ENCODE assay signal across 8 mouse cellular contexts in the genomic region with DNA sequence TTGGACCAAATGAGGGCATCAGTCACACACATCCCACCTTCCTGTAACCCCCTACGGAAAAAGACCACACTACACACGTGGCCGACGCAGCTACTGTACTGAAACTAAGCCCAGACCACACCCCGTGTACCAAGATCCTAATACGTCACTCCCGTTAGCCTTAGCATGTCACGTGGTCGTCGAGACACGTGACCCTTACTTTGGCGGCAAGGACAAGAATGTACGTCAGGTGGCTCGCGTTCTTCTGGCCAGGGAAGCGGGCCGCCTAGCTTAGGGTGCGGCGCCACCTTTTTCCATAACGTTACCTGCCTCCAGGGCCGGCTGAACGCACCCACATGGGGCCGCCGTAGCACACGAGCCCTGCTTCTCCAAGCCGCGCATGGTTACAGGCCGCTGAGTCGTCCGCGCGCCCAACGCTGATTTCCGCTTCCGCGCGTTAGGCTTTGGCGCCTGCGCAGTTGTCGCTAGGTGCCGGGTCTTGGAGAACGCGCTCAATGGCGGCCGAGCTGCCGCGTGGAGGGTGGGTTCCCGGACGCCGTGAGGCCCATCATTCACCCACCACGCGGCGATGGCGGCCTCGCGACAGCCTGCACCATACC. TPM values are rescaled to one million over a fixed set of nuclear protein-coding genes. Genes with fewer than 3 reads are reported as not detected.
A peak's percentile ranks its signal among the peaks of the same experiment; 100 is the strongest.
DNase-seq lines count a peak whose midpoint lies in the region; ATAC-seq lines count a peak whose summit lies in the region.

Gene Trmo (minus strand): TSS at position 425 of the 599 bp plus-strand sequence.

- peak; percentile 98 for DNase-seq in CD4-positive, CD25-positive, alpha-beta regulatory T cell, adult 2 months (ENCODE audit: low read depth, low spot score)
- peak; percentile 82 for DNase-seq in fat pad, adult 2 months (ENCODE audit: extremely low read depth, low read depth, low spot score)
- DNase-seq in kidney, postnatal 10 days: peak; percentile 97
- DNase-seq in natural killer cell, adult 2 months (ENCODE audit: low spot score in 2 of 2): peak; percentile 93 to 94

- under 1% methylated on average over 56 of the region's 56 CpGs for WGBS in heart, embryonic 13.5 days
- under 1% methylated on average over 56 of the region's 56 CpGs for WGBS in liver, embryonic 12.5 days (ENCODE audit: insufficient replicate concordance)
- under 1% methylated on average over 56 of the region's 56 CpGs for WGBS in stomach, embryonic 15.5 days

- H3K9me3 ChIP-seq in heart, embryonic 13.5 days: no peaks in the 10 kb centered on the region
- no peaks in the 10 kb centered on the region for H3K9me3 ChIP-seq in liver, embryonic 12.5 days (replicated peaks)
- H3K9me3 ChIP-seq in stomach, embryonic 15.5 days: no peaks in the 10 kb centered on the region

- H3K4me3 ChIP-seq in brown adipose tissue, adult 24 weeks (ENCODE audit: insufficient read depth, low read depth, low read length): peak within 1 kb of the TSS; percentile 89
- peak within 1 kb of the TSS; percentile 71 for H3K4me3 ChIP-seq in heart, embryonic 13.5 days
- H3K4me3 ChIP-seq in liver, embryonic 12.5 days: peak within 1 kb of the TSS; percentile 63
- peak within 1 kb of the TSS; percentile 69 for H3K4me3 ChIP-seq in stomach, embryonic 15.5 days (replicated peaks)

- peak within 1 kb of the TSS; percentile 98 for H3K27ac ChIP-seq in brown adipose tissue, adult 24 weeks (replicated peaks; ENCODE audit: low read depth, low read length)
- H3K27ac ChIP-seq in heart, embryonic 13.5 days (replicated peaks): peak within 1 kb of the TSS; percentile 95
- peak within 1 kb of the TSS; percentile 94 for H3K27ac ChIP-seq in liver, embryonic 12.5 days
- peak within 1 kb of the TSS; percentile 97 for H3K27ac ChIP-seq in stomach, embryonic 15.5 days

- ATAC-seq in heart, embryonic 13.5 days (ENCODE audit: extremely low read depth, insufficient number of reproducible peaks, low FRiP score, low TSS enrichment): peak; percentile 95
- peak; percentile 87 for ATAC-seq in liver, embryonic 12.5 days
- ATAC-seq in stomach, embryonic 15.5 days (ENCODE audit: insufficient read depth, low FRiP score, low read depth): peak; percentile 92

- peak within 1 kb of the TSS; percentile 73 for H3K4me2 ChIP-seq in heart, embryonic 13.5 days
- peak within 1 kb of the TSS; percentile 76 for H3K4me2 ChIP-seq in liver, embryonic 12.5 days
- peak within 1 kb of the TSS; percentile 71 for H3K4me2 ChIP-seq in stomach, embryonic 15.5 days

- peak within 1 kb of the TSS; percentile 90 for H3K9ac ChIP-seq in heart, embryonic 13.5 days
- peak within 1 kb of the TSS; percentile 73 for H3K9ac ChIP-seq in liver, embryonic 12.5 days
- peak within 1 kb of the TSS; percentile 91 for H3K9ac ChIP-seq in stomach, embryonic 15.5 days

- peaks cover 34% of the 10 kb centered on the region for H3K36me3 ChIP-seq in heart, embryonic 13.5 days
- H3K36me3 ChIP-seq in liver, embryonic 12.5 days: peaks cover 67% of the 10 kb centered on the region
- no peaks in the 10 kb centered on the region; the same call in 1 of the 2 replicates for H3K36me3 ChIP-seq in stomach, embryonic 15.5 days

- no peaks in the 10 kb centered on the region for H3K27me3 ChIP-seq in heart, embryonic 13.5 days (replicated peaks)
- H3K27me3 ChIP-seq in liver, embryonic 12.5 days (replicated peaks): no peaks in the 10 kb centered on the region
- H3K27me3 ChIP-seq in stomach, embryonic 15.5 days (replicated peaks): no peaks in the 10 kb centered on the region

- H3K4me1 ChIP-seq in brown adipose tissue, adult 24 weeks (ENCODE audit: control insufficient read depth, insufficient read depth, insufficient read length, low read length): no peaks in the 10 kb centered on the region
- peaks cover 7% of the 10 kb centered on the region for H3K4me1 ChIP-seq in heart, embryonic 13.5 days
- peaks cover 51% of the 10 kb centered on the region for H3K4me1 ChIP-seq in liver, embryonic 12.5 days
- H3K4me1 ChIP-seq in stomach, embryonic 15.5 days: no peaks in the 10 kb centered on the region

RNA-seq across cellular contexts. Expression of gene Trmo, which starts in this region (rescaled TPM):
- 1.5 and 1.7 TPM in 2 replicates for polyA plus RNA-seq in brown adipose tissue, adult 24 weeks (2012; ENCODE audit: insufficient read depth, insufficient read length, missing spikeins)
- 7.1 and 9.4 TPM in 2 replicates for polyA plus RNA-seq in heart, embryonic 13.5 days (2015; fragmentation: Nextera tagmentation; extraction: Ambion mirVana)
- polyA plus RNA-seq in liver, embryonic 12.5 days (2016; fragmentation: Nextera tagmentation; extraction: Ambion mirVana): 9.2 and 11.5 TPM in 2 replicates
- polyA plus RNA-seq in stomach, embryonic 15.5 days (2015; fragmentation: Nextera tagmentation; extraction: Ambion mirVana): 10.0 and 10.3 TPM in 2 replicates

Comparison
In these comparisons a context has a peak if more than half of its experiments do, and no peak if none do; other contexts are left out.
1. Peak in every context shown above with its lines: DNase-seq, ATAC-seq, H3K4me3 ChIP-seq and H3K27ac ChIP-seq.